Mouse (Mus musculus) kidney, adult 2 months (tissue): ENCODE results near the gene Gm49601.

Source experiments
- CTCF ChIP-seq: fragments of 200-500 bp; conservative IDR thresholded peaks from 2 replicates; pipeline ENCODE4 v1.5.1; 2011; ENCODE audit warnings: low read depth, mild to moderate bottlenecking, control low read depth, low read length, moderate library complexity, mixed read lengths; ENCODE audit not compliant: insufficient read depth, insufficient read length
- POLR2A ChIP-seq: fragments of 200-500 bp; IDR thresholded peaks from one replicate; pipeline ENCODE4 v1.6.1; 2011; ENCODE audit warnings: low read depth, low read length, control low read depth

- TF ChIP-seq CTCF = no peak
- no peak for TF ChIP-seq POLR2A
Measured at GRCm38 (mm10) chr16:18613301-18613700, 12.9 kb downstream of the Gm49601 start.
